Mouse (Mus musculus) cerebellum, adult 2 months (tissue): ENCODE results near the gene Nfatc2.

ENCODE experiments used
- CTCF ChIP-seq: fragments of 200-500 bp; IDR thresholded peaks from 2 replicates; pipeline ENCODE4 v1.5.1; 2011; ENCODE audit warnings: low read depth, mild to moderate bottlenecking, control low read depth, low read length, moderate library complexity, borderline replicate concordance; ENCODE audit not compliant: insufficient read depth
- POLR2A ChIP-seq: fragments of 200-500 bp; IDR thresholded peaks from 2 replicates; pipeline ENCODE4 v1.6.1; 2011; ENCODE audit warnings: low read length, control low read depth, borderline replicate concordance; ENCODE audit not compliant: insufficient read depth

- no peak for TF ChIP-seq POLR2A
- no peak for TF ChIP-seq CTCF
These were observed 72.9 kb downstream of the Nfatc2 start for GRCm38 (mm10) chr2:168528551-168528950.
